Mouse (Mus musculus) spleen, adult 2 months (tissue): ENCODE data around the gene Zc3h13. TPM values are rescaled to one million over a fixed set of nuclear protein-coding genes. Genes with fewer than 3 reads are reported as not detected.

Source experiments
- DNase-seq, 2 experiments: peaks; one replicate each; pipeline versions ENCODE4 v3.0.0 to v3.0.0-alpha.2; 2012 to 2021; ENCODE audit warnings: low spot score in 2 of 2, low read depth in 1 of 2
- H3K27ac ChIP-seq: fragments of 200-500 bp; 2 replicates; pipeline ENCODE4 v1.5.1; 2012; ENCODE audit warnings: low read length, inconsistent platforms; ENCODE audit not compliant: insufficient read depth
- H3K27me3 ChIP-seq: fragments of 200-500 bp; 2 replicates; pipeline ENCODE4 v1.6.1; 2012; ENCODE audit warnings: mild to moderate bottlenecking, moderate library complexity, low read length, inconsistent platforms; ENCODE audit not compliant: control insufficient read depth, insufficient read depth
- H3K36me3 ChIP-seq: fragments of 200-500 bp; 2 replicates; pipeline ENCODE4 v1.6.1; 2012; ENCODE audit warnings: mild to moderate bottlenecking, low read length, inconsistent platforms; ENCODE audit not compliant: control insufficient read depth, insufficient read depth
- H3K4me1 ChIP-seq: fragments of 200-500 bp; 2 replicates; pipeline ENCODE4 v1.6.1; 2011; ENCODE audit warnings: inconsistent platforms; ENCODE audit not compliant: control insufficient read depth, insufficient read depth, insufficient read length
- H3K4me3 ChIP-seq: fragments of 200-500 bp; 2 replicates; pipeline ENCODE4 v1.5.1; 2011; ENCODE audit warnings: mild to moderate bottlenecking, inconsistent platforms; ENCODE audit not compliant: insufficient read depth, insufficient read length; ENCODE audit errors: extremely low read depth
- CTCF ChIP-seq: fragments of 200-500 bp; IDR thresholded peaks from 2 replicates; pipeline ENCODE4 v1.5.1; 2011; ENCODE audit warnings: mild to moderate bottlenecking, inconsistent platforms; ENCODE audit not compliant: insufficient read depth, insufficient read length, insufficient replicate concordance; ENCODE audit errors: extremely low read depth
- POLR2A ChIP-seq: fragments of 200-500 bp; IDR thresholded peaks from 2 replicates; pipeline ENCODE4 v1.6.1; 2011; ENCODE audit warnings: low read depth, low read length, inconsistent platforms
- WGBS: fragments of 180-500 bp; shearing (Covaris S2); methylation state at CpG from one replicate; pipeline ENCODE4 v1.1.7; 2018; 5-methylcytosine and 5-hydroxymethylcytosine counted together
- polyA plus RNA-seq: library from polyadenylated mRNA; depleted of rRNA; stranded (reverse); fragments of >200 nt; gene quantifications from 2 replicates; pipeline ENCODE4 v1.2.3, GENCODE M21; 2012

The Zc3h13 gene
- polyA plus RNA-seq, 1 experiment = 8.7 TPM

DNA sequence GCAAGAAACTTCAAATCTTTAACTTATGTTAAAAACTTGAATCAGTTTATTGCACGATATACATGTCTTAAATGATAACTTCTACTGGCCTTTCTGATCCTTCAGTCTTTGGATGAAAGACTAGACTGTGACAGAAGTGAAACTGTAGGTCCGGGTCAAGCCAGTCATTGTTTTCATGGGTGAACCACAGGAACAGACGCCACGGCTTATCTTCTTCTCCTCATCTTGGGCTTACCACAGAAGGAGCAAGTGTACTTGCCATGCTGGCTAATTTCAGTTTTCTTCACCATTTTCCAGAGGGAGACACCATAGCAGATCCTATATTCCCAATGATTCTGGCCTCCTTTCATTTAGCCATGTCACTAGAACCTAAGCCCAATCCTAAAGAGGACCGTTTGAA is 36.1 kb downstream of the Zc3h13 start:
- WGBS = 62% methylated on average over 5 of the region's 5 CpGs
- Histone ChIP-seq H3K36me3 (peaks cover 22% of the 10 kb centered on the region), H3K4me3 (no peak overlapping the region), H3K27ac (no peak overlapping the region), H3K27me3 (no peaks in the 10 kb centered on the region), H3K4me1 (peaks cover 3% of the 10 kb centered on the region)
- no peak for DNase-seq
- TF ChIP-seq CTCF = no peak
- no peak for TF ChIP-seq POLR2A

DNA sequence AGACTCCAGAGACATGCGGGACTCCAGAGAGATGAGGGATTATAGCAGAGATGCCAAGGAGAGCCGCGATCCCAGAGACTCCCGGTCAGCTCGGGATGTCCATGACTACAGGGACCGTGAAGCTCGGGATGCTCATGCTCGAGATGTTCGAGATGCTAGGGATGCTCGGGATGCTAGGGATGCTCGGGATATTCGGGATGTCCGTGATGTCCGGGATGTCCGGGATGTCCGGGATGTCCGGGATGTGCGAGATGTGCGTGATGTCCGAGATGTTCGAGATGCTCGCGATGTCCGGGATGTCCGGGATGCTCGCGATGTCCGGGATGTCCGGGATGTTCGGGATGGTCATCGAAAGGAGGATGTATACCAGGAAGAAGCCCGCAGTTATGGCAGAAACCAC is 39.2 kb downstream of the Zc3h13 start:
- H3K36me3 ChIP-seq = peaks cover 28% of the 10 kb centered on the region
- H3K27ac ChIP-seq = no peak overlapping the region
- 98% methylated on average over 32 of the region's 32 CpGs for WGBS
- H3K27me3 ChIP-seq = no peaks in the 10 kb centered on the region
- H3K4me1 ChIP-seq = peaks cover 3% of the 10 kb centered on the region
- DNase-seq = no peak
- TF ChIP-seq CTCF (no peak), POLR2A (no peak)
- no peak overlapping the region for H3K4me3 ChIP-seq

DNA sequence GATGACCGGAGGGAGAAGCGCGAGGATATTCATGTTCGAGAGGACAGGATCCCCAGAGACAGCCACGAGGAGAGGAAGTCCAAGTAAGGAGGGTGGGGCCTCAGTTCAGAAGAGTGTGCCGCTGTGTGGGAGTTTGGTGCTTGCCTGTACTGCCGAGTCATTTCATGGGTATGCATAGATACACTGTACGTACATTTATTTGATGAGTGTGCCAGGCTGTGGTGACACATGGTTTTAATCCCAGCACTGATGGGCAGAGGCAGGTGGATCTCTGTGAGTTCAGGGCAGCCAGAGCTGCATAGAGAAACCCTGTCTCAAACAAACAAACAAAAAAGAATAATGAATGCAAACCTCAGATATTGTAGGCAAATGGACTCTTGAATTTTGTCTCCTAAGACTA is 43.9 kb downstream of the Zc3h13 start:
- WGBS = 70% methylated on average over 8 of the region's 8 CpGs

DNA sequence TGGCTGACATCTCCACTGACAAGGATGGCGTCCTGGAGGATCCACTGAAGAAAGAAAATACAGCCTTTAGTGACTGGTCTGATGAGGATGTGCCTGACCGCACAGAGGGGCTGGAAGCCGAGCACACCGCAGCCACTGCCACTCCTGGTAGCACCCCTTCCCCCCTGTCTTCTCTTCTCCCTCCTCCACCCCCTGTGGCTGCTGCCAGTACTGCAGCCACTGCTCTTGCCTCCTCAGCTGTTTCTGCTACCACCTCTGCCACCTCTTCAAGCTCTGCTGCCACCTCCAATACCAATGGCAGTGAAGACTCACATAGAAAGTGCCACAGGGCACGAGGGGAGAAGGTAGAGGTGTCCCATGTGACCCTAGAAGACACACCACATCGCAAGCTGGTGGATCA is 46.4 kb downstream of the Zc3h13 start:
- DNase-seq = no peak
- TF ChIP-seq CTCF (peak; percentile 24; the same call in 1 of the 2 replicates), POLR2A (no peak)
- H3K36me3 ChIP-seq = peaks cover 37% of the 10 kb centered on the region

More for the DNA sequence above, 43.9 kb downstream of the Zc3h13 start:
- no peak for TF ChIP-seq POLR2A
- Histone ChIP-seq H3K36me3 (peaks cover 46% of the 10 kb centered on the region), H3K4me3 (no peak overlapping the region), H3K4me1 (no peaks in the 10 kb centered on the region), H3K27ac (no peak overlapping the region), H3K27me3 (no peaks in the 10 kb centered on the region)
- DNase-seq = no peak

DNA sequence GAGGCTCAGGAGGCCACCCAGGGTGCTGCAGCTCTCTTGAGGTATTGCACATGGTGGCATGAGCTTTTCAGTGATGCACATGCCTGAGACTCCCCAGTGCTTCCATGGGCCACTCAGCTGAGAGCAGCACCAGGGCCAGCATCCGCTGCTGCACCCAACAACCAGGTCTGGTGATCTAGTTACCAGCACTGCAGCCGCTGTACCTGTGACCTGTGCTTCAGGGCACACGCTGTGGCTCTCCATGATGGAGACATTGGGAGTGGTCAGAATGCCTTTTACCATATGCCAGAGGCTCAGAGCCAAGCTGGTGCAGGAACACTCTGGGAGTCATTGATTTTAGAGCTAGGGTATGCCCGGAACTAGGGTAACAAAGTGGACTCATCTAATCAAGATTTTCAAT is 50.1 kb downstream of the Zc3h13 start:
- Histone ChIP-seq H3K4me1 (no peaks in the 10 kb centered on the region), H3K36me3 (peaks cover 47% of the 10 kb centered on the region), H3K27ac (no peak overlapping the region), H3K4me3 (no peak overlapping the region), H3K27me3 (no peaks in the 10 kb centered on the region)
- TF ChIP-seq POLR2A (no peak), CTCF (no peak)
- WGBS = 93% methylated on average over 4 of the region's 4 CpGs
- no peak for DNase-seq

More for the DNA sequence above, 46.4 kb downstream of the Zc3h13 start:
- WGBS = 93% methylated on average over 6 of the region's 6 CpGs
- Histone ChIP-seq H3K4me3 (no peak overlapping the region), H3K27ac (no peak overlapping the region), H3K4me1 (no peaks in the 10 kb centered on the region), H3K27me3 (no peaks in the 10 kb centered on the region)

DNA sequence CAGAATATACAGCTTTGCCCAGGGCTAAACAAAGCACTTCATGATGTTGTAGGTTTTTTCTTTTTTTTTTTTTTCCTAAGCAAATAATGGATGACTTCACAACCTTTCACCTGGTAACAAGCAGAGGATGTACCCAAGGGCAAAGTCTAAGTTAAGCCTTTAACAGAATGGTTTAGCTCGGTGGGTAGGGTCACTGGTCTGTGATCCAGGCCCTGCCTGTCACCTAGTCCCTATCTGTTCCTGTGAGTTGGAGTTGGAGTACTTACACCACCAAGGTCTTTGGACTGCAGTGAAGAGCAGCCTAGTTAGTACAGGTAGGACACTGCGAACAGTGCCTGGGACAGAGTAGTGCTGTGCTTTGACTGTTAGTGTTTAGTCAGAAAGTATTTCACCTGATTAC is 53.7 kb downstream of the Zc3h13 start:
- TF ChIP-seq POLR2A (no peak), CTCF (no peak)
- Histone ChIP-seq H3K27me3 (no peaks in the 10 kb centered on the region), H3K36me3 (peaks cover 32% of the 10 kb centered on the region), H3K4me1 (no peaks in the 10 kb centered on the region), H3K4me3 (no peak overlapping the region), H3K27ac (no peak overlapping the region)
- DNase-seq = no peak
- 91% methylated on average over 2 of the region's 2 CpGs for WGBS

DNA sequence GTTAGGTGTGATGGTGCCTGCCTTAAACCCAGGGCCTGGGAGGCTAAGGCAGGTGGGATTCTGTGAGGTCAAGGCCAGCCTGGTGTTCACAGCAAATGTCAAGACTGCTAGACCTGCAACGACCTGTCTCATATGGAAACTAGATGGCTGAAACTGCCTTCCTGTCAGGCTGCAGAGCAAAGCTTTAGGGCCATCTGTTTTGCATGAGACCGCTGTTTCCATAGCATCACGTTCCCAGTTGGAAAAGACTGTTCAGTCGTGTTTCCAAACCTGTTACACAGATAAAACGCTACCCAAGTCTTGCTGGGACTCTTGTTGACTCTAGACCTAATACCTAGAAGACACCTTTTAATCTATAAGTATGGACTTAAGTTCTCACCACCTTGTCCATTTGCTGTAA is 61.9 kb downstream of the Zc3h13 start:
- Histone ChIP-seq H3K4me3 (no peak overlapping the region), H3K27me3 (no peaks in the 10 kb centered on the region), H3K36me3 (peaks cover 10% of the 10 kb centered on the region), H3K4me1 (no peaks in the 10 kb centered on the region), H3K27ac (no peak overlapping the region)
- DNase-seq = no peak
- TF ChIP-seq CTCF (no peak), POLR2A (no peak)
- WGBS = 94% methylated on average over 5 of the region's 5 CpGs
